Mouse (Mus musculus) myocyte (in vitro differentiated cells): ENCODE results near the gene Polr1d. TPM values are rescaled to one million over a fixed set of nuclear protein-coding genes. Genes with fewer than 3 reads are reported as not detected.

Experiments
- H3K27me3 ChIP-seq: one replicate; pipeline ENCODE4 v1.6.1; 2011; ENCODE audit not compliant: control insufficient read depth, insufficient read depth, insufficient read length
- H3K36me3 ChIP-seq: one replicate; pipeline ENCODE4 v1.6.1; 2011; ENCODE audit not compliant: control insufficient read depth, insufficient read depth
- H3K4me2 ChIP-seq: one replicate; pipeline ENCODE4 v1.6.1; 2011; ENCODE audit warnings: low read depth, control low read depth
- H3K4me3 ChIP-seq: one replicate; pipeline ENCODE4 v1.5.1; 2011; ENCODE audit warnings: mild to moderate bottlenecking, control low read depth, moderate library complexity
- H3K79me2 ChIP-seq: one replicate; pipeline ENCODE4 v1.6.1; 2011; ENCODE audit not compliant: control insufficient read depth, insufficient read depth
- H3ac ChIP-seq: one replicate; pipeline ENCODE4 v1.6.1; 2011; ENCODE audit not compliant: control insufficient read depth, insufficient read length
- CEBPB ChIP-seq: IDR thresholded peaks from 2 replicates; pipeline ENCODE4 v1.6.1; 2011; ENCODE audit warnings: mild to moderate bottlenecking, moderate library complexity; ENCODE audit not compliant: poor library complexity, insufficient read depth, severe bottlenecking
- E2F4 ChIP-seq: IDR thresholded peaks from one replicate; pipeline ENCODE4 v1.6.1; 2011; ENCODE audit warnings: mild to moderate bottlenecking, control low read depth, moderate library complexity; ENCODE audit not compliant: insufficient read depth
- MAX ChIP-seq: IDR thresholded peaks from one replicate; pipeline ENCODE4 v1.6.1; 2011; ENCODE audit warnings: low read depth, mild to moderate bottlenecking, control low read depth
- MYOD1 ChIP-seq, 3 experiments: IDR thresholded peaks; one replicate each; pipeline ENCODE4 v1.6.1; 2011; ENCODE audit warnings: control low read depth in 2 of 3, low read depth in 2 of 3, mild to moderate bottlenecking in 2 of 3, moderate library complexity in 1 of 3; ENCODE audit not compliant: insufficient read length in 2 of 3, control insufficient read depth in 1 of 3
- MYOG ChIP-seq, 3 experiments: IDR thresholded peaks; one replicate each; pipeline ENCODE4 v1.6.1; 2011; ENCODE audit warnings: control low read depth in 2 of 3, low read depth in 2 of 3, mild to moderate bottlenecking in 2 of 3; ENCODE audit not compliant: insufficient read length in 2 of 3, control insufficient read depth in 1 of 3, insufficient read depth in 1 of 3
- POLR2A ChIP-seq: IDR thresholded peaks from one replicate; pipeline ENCODE4 v1.6.1; 2011; ENCODE audit warnings: low read depth, mild to moderate bottlenecking, control low read depth, moderate library complexity; ENCODE audit not compliant: insufficient read length
- POLR2AphosphoS2 ChIP-seq: IDR thresholded peaks from one replicate; pipeline ENCODE4 v1.6.1; 2011; ENCODE audit warnings: low read depth, control low read depth; ENCODE audit not compliant: insufficient read length
- REST ChIP-seq: IDR thresholded peaks from one replicate; pipeline ENCODE4 v1.6.1; 2011; ENCODE audit warnings: mild to moderate bottlenecking, control low read depth, moderate library complexity; ENCODE audit not compliant: insufficient read depth, insufficient read length
- SRF ChIP-seq: IDR thresholded peaks from one replicate; pipeline ENCODE4 v1.6.1; 2011; ENCODE audit warnings: low read depth; ENCODE audit not compliant: control insufficient read depth, insufficient read length
- TCF12 ChIP-seq: IDR thresholded peaks from one replicate; pipeline ENCODE4 v1.6.1; 2011; ENCODE audit warnings: mild to moderate bottlenecking, control low read depth; ENCODE audit not compliant: poor library complexity, insufficient read depth, severe bottlenecking
- TCF3 ChIP-seq: IDR thresholded peaks from one replicate; pipeline ENCODE4 v1.6.1; 2011; ENCODE audit warnings: low read depth, control low read depth; ENCODE audit not compliant: insufficient read length
- USF1 ChIP-seq: IDR thresholded peaks from one replicate; pipeline ENCODE4 v1.6.1; 2011; ENCODE audit warnings: low read depth, mild to moderate bottlenecking, control low read depth, moderate library complexity
- polyA plus RNA-seq: library from polyadenylated mRNA; unstranded; fragments of >200 nt; fragmentation: generic; extraction: Trizol; gene quantifications from one replicate; pipeline ENCODE4 v1.2.1, GENCODE M21; 2012; ENCODE audit warnings: missing spikeins

The Polr1d gene
- polyA plus RNA-seq, 1 experiment, result 92.4 TPM

GRCm38 (mm10) chr5:147154806-147155371 is 78.0 kb downstream of the Polr1d start:
- TF ChIP-seq CEBPB (no peak), REST (no peak), TCF12 (no peak), MYOD1 (IDR thresholded peaks at IDR 0.05; ENCODE audit: control insufficient read depth in 1 of 3, insufficient read length in 2 of 3, low read depth in 2 of 3) (no peak), POLR2AphosphoS2 (no peak), POLR2A (no peak), MYOG (IDR thresholded peaks at IDR 0.05; ENCODE audit: control insufficient read depth in 1 of 3, insufficient read depth in 1 of 3, insufficient read length in 2 of 3, low read depth in 2 of 3) (no peak), SRF (no peak), E2F4 (no peak), TCF3 (no peak), MAX (no peak), USF1 (no peak)
- Histone ChIP-seq H3ac (no peak overlapping the region), H3K4me2 (no peak overlapping the region), H3K27me3 (no peaks in the 10 kb centered on the region), H3K4me3 (no peak overlapping the region), H3K79me2 (no peaks in the 10 kb centered on the region), H3K36me3 (no peaks in the 10 kb centered on the region)

GRCm38 (mm10) chr5:147155449-147156133 is 78.7 kb downstream of the Polr1d start:
- TF ChIP-seq POLR2AphosphoS2, result no peak
- TF ChIP-seq TCF12, result no peak
- no peak for TF ChIP-seq MAX
- TF ChIP-seq POLR2A, result no peak
- no peak for TF ChIP-seq E2F4
- TF ChIP-seq MYOG (IDR thresholded peaks at IDR 0.05; ENCODE audit: control insufficient read depth in 1 of 3, insufficient read depth in 1 of 3, insufficient read length in 2 of 3, low read depth in 2 of 3), result no peak
- TF ChIP-seq USF1, result no peak
- no peak for TF ChIP-seq SRF
- no peak for TF ChIP-seq REST
- no peak for TF ChIP-seq TCF3
- Histone ChIP-seq H3ac (no peak overlapping the region), H3K79me2 (no peaks in the 10 kb centered on the region), H3K27me3 (no peaks in the 10 kb centered on the region), H3K4me3 (no peak overlapping the region), H3K4me2 (no peak overlapping the region), H3K36me3 (no peaks in the 10 kb centered on the region)

GRCm38 (mm10) chr5:147156376-147156775 is 79.5 kb downstream of the Polr1d start:
- TF ChIP-seq POLR2AphosphoS2 (no peak), CEBPB (no peak), MYOG (IDR thresholded peaks at IDR 0.05; ENCODE audit: control insufficient read depth in 1 of 3, insufficient read depth in 1 of 3, insufficient read length in 2 of 3, low read depth in 2 of 3) (no peak), USF1 (no peak), MYOD1 (IDR thresholded peaks at IDR 0.05; ENCODE audit: control insufficient read depth in 1 of 3, insufficient read length in 2 of 3, low read depth in 2 of 3) (no peak)
- Histone ChIP-seq H3ac (no peak overlapping the region), H3K36me3 (no peaks in the 10 kb centered on the region), H3K4me3 (no peak overlapping the region), H3K79me2 (no peaks in the 10 kb centered on the region), H3K4me2 (no peak overlapping the region), H3K27me3 (no peaks in the 10 kb centered on the region)

- no peak overlapping the region for H3K4me3 ChIP-seq
- H3K79me2 ChIP-seq, result no peaks in the 10 kb centered on the region
- H3K4me2 ChIP-seq, result no peak overlapping the region
- no peak overlapping the region for H3ac ChIP-seq
- no peak for TF ChIP-seq MAX
- TF ChIP-seq E2F4, result no peak
- no peak for TF ChIP-seq CEBPB
- TF ChIP-seq USF1, result no peak
- no peak for TF ChIP-seq POLR2A
- H3K27me3 ChIP-seq, result no peaks in the 10 kb centered on the region
- no peaks in the 10 kb centered on the region for H3K36me3 ChIP-seq
Measured at GRCm38 (mm10) chr5:147157441-147157840, 80.6 kb downstream of the Polr1d start.

- Histone ChIP-seq H3K27me3 (no peaks in the 10 kb centered on the region), H3K36me3 (no peaks in the 10 kb centered on the region), H3K4me2 (no peak overlapping the region), H3K79me2 (no peaks in the 10 kb centered on the region), H3K4me3 (no peak overlapping the region), H3ac (no peak overlapping the region)
- TF ChIP-seq E2F4 (no peak), MYOD1 (IDR thresholded peaks at IDR 0.05; ENCODE audit: control insufficient read depth in 1 of 3, insufficient read length in 2 of 3, low read depth in 2 of 3) (no peak), POLR2A (no peak), POLR2AphosphoS2 (no peak), TCF12 (no peak), SRF (no peak), USF1 (no peak), MAX (no peak), MYOG (IDR thresholded peaks at IDR 0.05; ENCODE audit: control insufficient read depth in 1 of 3, insufficient read depth in 1 of 3, insufficient read length in 2 of 3, low read depth in 2 of 3) (no peak), TCF3 (no peak), REST (no peak), CEBPB (no peak)
Measured at GRCm38 (mm10) chr5:147159320-147159719, 82.5 kb downstream of the Polr1d start.
